Mouse (Mus musculus) bone marrow, adult 2 months (tissue): ENCODE measurements around the gene Prkch.

ENCODE experiments used
- CTCF ChIP-seq: fragments of 200-500 bp; IDR thresholded peaks from 2 replicates; pipeline ENCODE4 v1.5.1; 2011; ENCODE audit warnings: low read length, control low read depth; ENCODE audit not compliant: control insufficient read depth, insufficient read depth
- POLR2A ChIP-seq: fragments of 200-500 bp; IDR thresholded peaks from 2 replicates; pipeline ENCODE4 v1.6.1; 2011; ENCODE audit warnings: low read depth, mild to moderate bottlenecking, control low read depth, low read length, borderline replicate concordance; ENCODE audit not compliant: control insufficient read depth

DNA sequence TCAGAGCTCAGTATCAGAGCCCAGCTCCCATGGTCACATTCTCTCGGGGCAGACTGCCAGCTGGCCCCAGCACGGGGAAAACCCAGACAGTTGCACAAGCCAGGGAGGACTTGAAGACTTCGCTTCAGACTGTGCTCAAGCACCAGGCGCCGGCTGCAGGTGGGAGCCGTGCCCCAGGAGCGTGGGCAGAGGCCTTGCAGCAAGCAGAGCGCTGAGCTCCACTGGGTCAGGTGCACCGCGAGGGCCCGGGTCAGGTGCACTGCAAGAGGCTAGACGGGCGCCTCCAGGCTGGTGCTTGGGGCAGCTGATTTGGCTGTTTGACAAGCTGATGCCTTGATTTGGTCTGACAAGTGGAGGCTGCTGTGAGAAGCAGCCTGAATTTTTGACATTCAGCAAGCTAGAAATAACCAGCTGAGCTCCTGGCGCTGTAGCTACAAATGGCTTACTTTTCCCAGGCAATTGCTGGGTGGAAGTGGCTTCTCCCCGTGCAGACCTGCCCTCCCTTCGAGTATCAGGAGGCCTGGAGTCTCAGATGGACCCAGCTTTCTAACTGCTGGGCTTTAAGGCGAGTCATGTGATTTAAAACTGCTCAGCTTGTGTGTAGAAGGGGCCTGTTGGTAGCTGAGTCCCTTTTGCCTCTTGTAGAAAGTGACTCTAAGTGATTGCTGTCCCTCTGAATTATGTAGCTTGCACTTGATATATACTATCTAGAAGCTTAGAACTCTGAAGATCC lies 209.7 kb downstream of the Prkch start:
- TF ChIP-seq POLR2A = no peak
- TF ChIP-seq CTCF = no peak
